11 mouse cellular contexts compared by ENCODE assay signal in the genomic region with DNA sequence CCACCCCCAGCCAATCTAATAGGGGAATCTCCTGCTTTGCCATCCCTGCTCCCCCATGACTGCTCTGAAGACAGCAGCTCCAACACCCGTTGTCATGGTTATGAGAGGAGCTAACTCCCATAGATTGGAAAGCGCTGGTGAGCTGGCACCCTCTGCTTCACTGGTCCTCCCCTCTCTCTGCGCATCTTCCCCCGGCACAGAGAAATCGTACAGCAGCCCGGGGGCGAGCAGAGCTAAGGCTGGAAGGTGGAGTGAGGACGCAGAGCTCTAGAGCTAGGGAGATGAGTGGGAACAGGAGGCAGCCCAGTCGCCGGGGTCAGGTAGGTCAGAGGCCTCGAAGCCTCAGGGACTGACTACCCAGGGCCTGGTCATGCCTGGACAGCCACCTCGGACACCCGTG. TPM values are rescaled to one million over a fixed set of nuclear protein-coding genes. Genes with fewer than 3 reads are reported as not detected.
DNase-seq lines count a peak whose midpoint lies in the region; ATAC-seq and TF ChIP-seq lines count a peak whose summit lies in the region.
"Had no signal": no experiment of that assay in that cellular context is flagged by ENCODE, and none has a peak within 500 bp of the region (broad histone marks: within the 10 kb centered on the region; RNA-seq: fewer than 3 reads in every experiment).

No protein-coding gene starts in this region.

- intact Hi-C loops in left cerebral cortex, postnatal 25 days (cut with DNase I) = no loop called here

- no peaks in the 10 kb centered on the region for H3K27me3 ChIP-seq in cerebellum, adult 2 months (ENCODE audit: control insufficient read depth, insufficient read depth, low read length)
- H3K27me3 ChIP-seq in kidney, postnatal 0 days (ENCODE audit: insufficient read depth, low read length) = no peaks in the 10 kb centered on the region
- H3K27me3 ChIP-seq: forebrain, embryonic 15.5 days; stomach, embryonic 15.5 days had no signal

- ATAC-seq in kidney, postnatal 0 days (replicated peaks; ENCODE audit: low FRiP score, low read depth) = no peak
- ATAC-seq: forebrain, embryonic 15.5 days had no signal

- H3K9ac ChIP-seq in kidney, postnatal 0 days (ENCODE audit: low read depth, low read length) = no peak overlapping the region
- H3K9ac ChIP-seq: forebrain, embryonic 15.5 days; stomach, embryonic 15.5 days had no signal

- peaks cover 54% of the 10 kb centered on the region for H3K4me1 ChIP-seq in cerebellum, adult 2 months (ENCODE audit: control insufficient read depth, insufficient read depth, low read length)
- H3K4me1 ChIP-seq in kidney, postnatal 0 days (replicated peaks; ENCODE audit: insufficient read depth, low read length) = peaks cover 27% of the 10 kb centered on the region

- H3K4me3 ChIP-seq in cerebellum, adult 2 months (replicated peaks; ENCODE audit: insufficient read depth, low read depth, low read length) = no peak overlapping the region
- no peak overlapping the region for H3K4me3 ChIP-seq in kidney, postnatal 0 days (replicated peaks; ENCODE audit: low read depth, low read length)
- H3K4me3 ChIP-seq: forebrain, embryonic 15.5 days; stomach, embryonic 15.5 days had no signal

- H3K4me2 ChIP-seq in kidney, postnatal 0 days (ENCODE audit: low read length) = no peak overlapping the region
- H3K4me2 ChIP-seq: forebrain, embryonic 15.5 days; stomach, embryonic 15.5 days had no signal

- H3K36me3 ChIP-seq in kidney, postnatal 0 days (ENCODE audit: insufficient read depth, low read length) = peaks cover 43% of the 10 kb centered on the region

- TF ChIP-seq POLR2A in cerebellum, adult 2 months (IDR thresholded peaks at IDR 0.05; ENCODE audit: borderline replicate concordance, insufficient read depth, low read length) = no peak

- 34% methylated on average over 13 of the region's 13 CpGs for WGBS in cerebellum, adult 2 months
- 62% methylated on average over 13 of the region's 13 CpGs for WGBS in kidney, postnatal 0 days

- TF ChIP-seq CTCF in cerebellum, adult 2 months (IDR thresholded peaks at IDR 0.05; ENCODE audit: borderline replicate concordance, insufficient read depth, low read depth, low read length) = no peak
- no peak for TF ChIP-seq CTCF in kidney, postnatal 0 days (IDR thresholded peaks at IDR 0.05; ENCODE audit: low read depth)

- no peak for DNase-seq in cerebellum, adult 2 months
- no peak for DNase-seq in cerebellum, adult 9-10 months
- DNase-seq in kidney, postnatal 0 days (ENCODE audit: low spot score) = no peak
- no peak for DNase-seq in kidney, postnatal 4 days
- DNase-seq in frontal cortex, postnatal 10 days (ENCODE audit: low spot score in 2 of 2) = peak; percentile 72 to 80
- peak; percentile 81 to 96 for DNase-seq in left cerebral cortex, postnatal 25 days (ENCODE audit: low spot score in 2 of 2)
- no peak for DNase-seq in gastrocnemius, postnatal 25 days
- DNase-seq in gastrocnemius, adult 8-10 months (ENCODE audit: low spot score in 2 of 2) = no peak

- H3K27ac ChIP-seq in cerebellum, adult 2 months (ENCODE audit: insufficient read depth, low read length) = peak overlapping the region; percentile 64
- 0 out of 2 replicates have a peak overlapping the region, but pooled peaks have one; percentile 55 for H3K27ac ChIP-seq in kidney, postnatal 0 days
- H3K27ac ChIP-seq: stomach, embryonic 15.5 days had no signal

- H3K9me3 ChIP-seq in kidney, postnatal 0 days (replicated peaks; ENCODE audit: low read length) = no peaks in the 10 kb centered on the region
- H3K9me3 ChIP-seq: forebrain, embryonic 15.5 days; stomach, embryonic 15.5 days had no signal

RNA-seq across cellular contexts. Expression of a gene that starts 23.5 kb away (rescaled TPM):
- 128 and 129 TPM in 2 replicates for polyA plus RNA-seq in cerebellum, adult 2 months (2012; rRNA removed)
- polyA plus RNA-seq in kidney, postnatal 0 days (2015; fragmentation: Nextera tagmentation; extraction: Ambion mirVana) = 53.7 and 65.4 TPM in 2 replicates
- 100 to 1,000 TPM; 245 to 246 TPM for total RNA-seq in left cerebral cortex, postnatal 25 days (2021)
- 10 to 100 TPM; 28.1 to 33.0 TPM for total RNA-seq in gastrocnemius, postnatal 25 days (2021)
- total RNA-seq in gastrocnemius, adult 8-10 months (2022) = 10 to 100 TPM; 13.5 to 19.0 (median 16.6) TPM

RNA-seq across cellular contexts. Expression of a gene that starts 23.7 kb away (rescaled TPM):
- not detected in 2 replicates for polyA plus RNA-seq in cerebellum, adult 2 months (2012; rRNA removed)
- not detected in 2 replicates for polyA plus RNA-seq in kidney, postnatal 0 days (2015; fragmentation: Nextera tagmentation; extraction: Ambion mirVana)
- total RNA-seq in left cerebral cortex, postnatal 25 days (2021) = not detected
- total RNA-seq in gastrocnemius, postnatal 25 days (2021) = not detected
- total RNA-seq in gastrocnemius, adult 8-10 months (2022) = not detected
- polyA plus RNA-seq: forebrain, embryonic 15.5 days; limb, embryonic 11.5 days; stomach, embryonic 15.5 days had no signal

RNA-seq across cellular contexts. Expression of a gene that starts 53.6 kb away (rescaled TPM):
- polyA plus RNA-seq in cerebellum, adult 2 months (2012; rRNA removed) = 141 and 142 TPM in 2 replicates
- polyA plus RNA-seq in kidney, postnatal 0 days (2015; fragmentation: Nextera tagmentation; extraction: Ambion mirVana) = 294 and 311 TPM in 2 replicates
- 100 to 1,000 TPM in 1 of 2 experiments, 10 to 100 TPM in 1; 97.7 to 106 TPM for total RNA-seq in left cerebral cortex, postnatal 25 days (2021)
- total RNA-seq in gastrocnemius, postnatal 25 days (2021) = 10 to 100 TPM; 52.2 to 63.2 TPM
- total RNA-seq in gastrocnemius, adult 8-10 months (2022) = 10 to 100 TPM; 41.5 to 44.9 (median 43.1) TPM

RNA-seq across cellular contexts. Expression of a gene that starts 56.4 kb away (rescaled TPM):
- 92.7 and 99.6 TPM in 2 replicates for polyA plus RNA-seq in cerebellum, adult 2 months (2012; rRNA removed)
- polyA plus RNA-seq in kidney, postnatal 0 days (2015; fragmentation: Nextera tagmentation; extraction: Ambion mirVana) = 71.4 and 72.1 TPM in 2 replicates
- total RNA-seq in left cerebral cortex, postnatal 25 days (2021) = 10 to 100 TPM; 54.0 to 57.1 TPM
- total RNA-seq in gastrocnemius, postnatal 25 days (2021) = 10 to 100 TPM; 22.6 to 23.0 TPM
- total RNA-seq in gastrocnemius, adult 8-10 months (2022) = 10 to 100 TPM; 15.5 to 19.1 (median 17.7) TPM

Comparison
In these comparisons a context has a peak if more than half of its experiments do, and no peak if none do; other contexts are left out.
1. DNase-seq: peak in frontal cortex, postnatal 10 days (2 of 2) and left cerebral cortex, postnatal 25 days (2 of 2); none in cerebellum, adult 2 months (0 of 2), cerebellum, adult 9-10 months (single experiment), kidney, postnatal 0 days (single experiment), kidney, postnatal 4 days (0 of 2), gastrocnemius, postnatal 25 days (single experiment) and gastrocnemius, adult 8-10 months (0 of 2).
2. RNA of a gene that starts 23.5 kb away (total RNA-seq): 245 to 246 TPM in left cerebral cortex, postnatal 25 days; 28.1 to 33.0 TPM in gastrocnemius, postnatal 25 days and 13.5 to 19.0 TPM in gastrocnemius, adult 8-10 months; every median in the first group is over 4 times any median in the second.